Mouse (Mus musculus) embryonic facial prominence, embryonic 11.5 days (tissue): Measurements from ENCODE around the gene Kalrn. TPM values are rescaled to one million over a fixed set of nuclear protein-coding genes. Genes with fewer than 3 reads are reported as not detected.
A peak's percentile ranks its signal among the peaks of the same experiment; 100 is the strongest.

Source experiments
- ATAC-seq: fragments of 200-750 bp; cut with Nextera tagmentation; replicated peaks from 2 replicates; pipeline ENCODE4 v1.8.0; 2017; ENCODE audit warnings: low read depth; ENCODE audit not compliant: insufficient number of reproducible peaks, low FRiP score, low TSS enrichment
- DNase-seq: peaks from one replicate; pipeline ENCODE4 v3.0.0-alpha.2; 2015; ENCODE audit warnings: low spot score
- H3K27ac ChIP-seq: fragments of 300-500 bp; sonication (generic); replicated peaks from 2 replicates; pipeline ENCODE4 v1.5.1; 2014; ENCODE audit warnings: mild to moderate bottlenecking, low read depth, low read length, control low read depth
- H3K27me3 ChIP-seq: fragments of 300-500 bp; sonication (generic); 2 replicates; pipeline ENCODE4 v1.6.1; 2014; ENCODE audit warnings: mild to moderate bottlenecking, low read length, moderate library complexity, mixed read lengths; ENCODE audit not compliant: control insufficient read depth, insufficient read depth
- H3K36me3 ChIP-seq: fragments of 300-500 bp; sonication (generic); replicated peaks from 2 replicates; pipeline ENCODE4 v1.6.1; 2014; ENCODE audit warnings: low read depth, mild to moderate bottlenecking, low read length, moderate library complexity, mixed read lengths; ENCODE audit not compliant: control insufficient read depth, insufficient read depth
- H3K4me1 ChIP-seq: fragments of 300-500 bp; sonication (generic); 2 replicates; pipeline ENCODE4 v1.6.1; 2014; ENCODE audit warnings: low read length, mixed read lengths; ENCODE audit not compliant: control insufficient read depth, insufficient read depth
- H3K4me2 ChIP-seq: fragments of 300-500 bp; sonication (generic); 2 replicates; pipeline ENCODE4 v1.6.1; 2014; ENCODE audit warnings: low read depth, mild to moderate bottlenecking, control low read depth, low read length, moderate library complexity
- H3K4me3 ChIP-seq: fragments of 300-500 bp; sonication (generic); 2 replicates; pipeline ENCODE4 v1.5.1; 2014; ENCODE audit warnings: low read depth, low read length, control low read depth
- H3K9ac ChIP-seq: fragments of 300-500 bp; sonication (generic); replicated peaks from 2 replicates; pipeline ENCODE4 v1.6.1; 2014; ENCODE audit warnings: mild to moderate bottlenecking, control low read depth, low read length
- H3K9me3 ChIP-seq: fragments of 300-500 bp; sonication (generic); replicated peaks from 2 replicates; pipeline ENCODE4 v1.6.1; 2016; ENCODE audit warnings: mild to moderate bottlenecking, low read length, inconsistent platforms, mixed read lengths; ENCODE audit not compliant: control insufficient read depth
- WGBS: fragments of 180-500 bp; shearing (Covaris S2); extraction: QIAGEN DNeasy Blood & Tissue Kit; methylation state at CpG from one replicate; pipeline ENCODE4 v1.1.7; 2014; 5-methylcytosine and 5-hydroxymethylcytosine counted together
- polyA plus RNA-seq: library from polyadenylated mRNA; unstranded; fragments of >200 nt; fragmentation: Nextera tagmentation; extraction: Ambion mirVana; gene quantifications from 2 replicates; pipeline ENCODE4 v1.2.1, GENCODE M21; 2014

The Kalrn gene
- polyA plus RNA-seq, 1 experiment from 2014 or later, result 12.0 TPM

- Histone ChIP-seq H3K27ac (no peak overlapping the region), H3K9me3 (no peaks in the 10 kb centered on the region), H3K4me3 (no peak overlapping the region), H3K4me1 (no peaks in the 10 kb centered on the region), H3K9ac (no peak overlapping the region), H3K4me2 (no peak overlapping the region), H3K27me3 (no peaks in the 10 kb centered on the region), H3K36me3 (no peaks in the 10 kb centered on the region)
- no peak for ATAC-seq
- no peak for DNase-seq
- 95% methylated on average over 11 of the region's 11 CpGs for WGBS
Observed at GRCm38 (mm10) chr16:33933411-33933810, 639.9 kb downstream of the Kalrn start.

- H3K4me3 ChIP-seq, result no peak overlapping the region
- ATAC-seq (no peak), DNase-seq (no peak)
- no peaks in the 10 kb centered on the region for H3K27me3 ChIP-seq
- H3K9me3 ChIP-seq, result no peaks in the 10 kb centered on the region
- no peak overlapping the region for H3K27ac ChIP-seq
- no peaks in the 10 kb centered on the region for H3K36me3 ChIP-seq
- no peak overlapping the region for H3K9ac ChIP-seq
- 67% methylated on average over 5 of the region's 5 CpGs for WGBS
- H3K4me2 ChIP-seq, result no peak overlapping the region
- H3K4me1 ChIP-seq, result no peaks in the 10 kb centered on the region
Observed at GRCm38 (mm10) chr16:33932126-33932525, 641.2 kb downstream of the Kalrn start.

- Histone ChIP-seq H3K4me3 (no peak overlapping the region), H3K27ac (no peak overlapping the region), H3K4me1 (no peaks in the 10 kb centered on the region), H3K9me3 (no peaks in the 10 kb centered on the region), H3K27me3 (no peaks in the 10 kb centered on the region), H3K4me2 (no peak overlapping the region), H3K36me3 (no peaks in the 10 kb centered on the region), H3K9ac (no peak overlapping the region)
- DNase-seq (no peak), ATAC-seq (no peak)
- 63% methylated on average over 2 of the region's 2 CpGs for WGBS
Observed at GRCm38 (mm10) chr16:33931682-33932081, 641.6 kb downstream of the Kalrn start.

GRCm38 (mm10) chr16:33930785-33931184 lies 642.5 kb downstream of the Kalrn start:
- Histone ChIP-seq H3K4me2 (no peak overlapping the region), H3K27me3 (no peaks in the 10 kb centered on the region), H3K9me3 (no peaks in the 10 kb centered on the region), H3K4me1 (no peaks in the 10 kb centered on the region), H3K9ac (no peak overlapping the region), H3K4me3 (no peak overlapping the region), H3K36me3 (no peaks in the 10 kb centered on the region), H3K27ac (no peak overlapping the region)
- ATAC-seq (no peak), DNase-seq (no peak)
- WGBS, result 90% methylated on average over 6 of the region's 6 CpGs

GRCm38 (mm10) chr16:33928788-33929462 lies 644.4 kb downstream of the Kalrn start:
- Histone ChIP-seq H3K9me3 (no peaks in the 10 kb centered on the region), H3K27me3 (no peaks in the 10 kb centered on the region), H3K36me3 (no peaks in the 10 kb centered on the region), H3K9ac (no peak overlapping the region), H3K4me1 (no peaks in the 10 kb centered on the region), H3K27ac (no peak overlapping the region), H3K4me2 (no peak overlapping the region), H3K4me3 (no peak overlapping the region)
- DNase-seq, result no peak
- ATAC-seq, result no peak
- WGBS, result 87% methylated on average over 9 of the region's 9 CpGs

DNA sequence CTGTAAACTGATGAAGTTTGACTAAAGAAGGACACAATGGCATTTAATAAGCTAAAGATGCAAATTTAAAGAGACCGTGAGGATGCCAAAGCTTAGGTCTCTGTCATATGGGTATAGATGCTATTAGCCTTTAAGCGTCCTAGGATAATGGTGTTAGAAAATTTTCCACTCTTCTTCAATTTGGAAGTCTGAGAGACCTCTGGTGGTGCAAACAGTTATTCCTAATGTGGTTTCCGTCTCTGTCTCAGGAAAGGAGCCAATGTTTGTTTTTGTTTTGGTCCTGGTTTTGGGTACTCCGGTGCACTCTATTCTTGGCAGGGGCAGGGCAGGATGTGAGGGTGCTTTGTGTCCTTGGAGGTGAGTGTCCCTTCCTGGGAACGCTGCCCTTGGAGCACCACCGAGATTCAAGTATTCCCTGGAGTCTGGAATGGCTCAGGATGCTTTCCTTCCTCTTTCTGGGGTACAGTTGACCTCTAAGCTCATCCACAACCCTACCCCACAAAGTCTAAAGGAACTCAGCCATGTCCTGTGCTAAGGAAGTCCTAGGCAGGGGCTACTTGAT lies 646.0 kb downstream of the Kalrn start:
- no peaks in the 10 kb centered on the region for H3K9me3 ChIP-seq
- 72% methylated on average over 6 of the region's 6 CpGs for WGBS

GRCm38 (mm10) chr16:33923758-33924157 lies 649.6 kb downstream of the Kalrn start:
- ATAC-seq (no peak), DNase-seq (no peak)
- Histone ChIP-seq H3K9ac (no peak overlapping the region), H3K27ac (no peak overlapping the region), H3K4me2 (no peak overlapping the region), H3K36me3 (no peaks in the 10 kb centered on the region), H3K27me3 (no peaks in the 10 kb centered on the region), H3K9me3 (no peaks in the 10 kb centered on the region), H3K4me3 (no peak overlapping the region), H3K4me1 (peaks cover 5% of the 10 kb centered on the region; the same call in 1 of the 2 replicates)
- WGBS, result 91% methylated on average over 8 of the region's 8 CpGs

More for the DNA sequence above, 646.0 kb downstream of the Kalrn start:
- Histone ChIP-seq H3K4me2 (no peak overlapping the region), H3K4me1 (peaks cover 2% of the 10 kb centered on the region; the same call in 1 of the 2 replicates), H3K27ac (no peak overlapping the region), H3K9ac (no peak overlapping the region), H3K27me3 (no peaks in the 10 kb centered on the region), H3K36me3 (no peaks in the 10 kb centered on the region), H3K4me3 (no peak overlapping the region)
- no peak for ATAC-seq
- no peak for DNase-seq

DNA sequence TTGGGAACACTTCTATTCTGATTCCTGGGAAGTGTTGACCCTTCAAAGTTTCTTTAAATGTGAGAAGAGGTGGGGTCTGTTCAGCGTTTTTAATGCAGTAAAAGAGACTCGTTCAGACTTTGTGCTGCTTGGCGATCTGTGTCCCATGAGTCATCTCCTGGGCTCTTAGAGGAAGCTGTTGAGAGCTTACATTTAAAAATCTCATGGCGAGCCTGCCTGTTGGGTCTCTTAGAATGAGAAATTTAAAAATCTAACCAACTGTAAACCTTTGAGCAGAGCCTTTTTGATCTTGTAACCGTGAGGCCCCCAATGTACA lies 650.4 kb downstream of the Kalrn start:
- no peak for ATAC-seq
- Histone ChIP-seq H3K4me3 (no peak overlapping the region), H3K36me3 (no peaks in the 10 kb centered on the region), H3K9ac (no peak overlapping the region), H3K27me3 (no peaks in the 10 kb centered on the region), H3K4me1 (peaks cover 5% of the 10 kb centered on the region; the same call in 1 of the 2 replicates), H3K4me2 (no peak overlapping the region), H3K27ac (0 out of 2 replicates have a peak overlapping the region, but pooled peaks have one; percentile 8), H3K9me3 (no peaks in the 10 kb centered on the region)
- DNase-seq, result no peak
- WGBS, result 55% methylated on average over 5 of the region's 5 CpGs
